Mouse (Mus musculus) megakaryocyte-erythroid progenitor cell, adult 5-6 weeks (primary cell): ENCODE measurements around the gene Mvk. TPM values are rescaled to one million over a fixed set of nuclear protein-coding genes. Genes with fewer than 3 reads are reported as not detected.

Source experiments
- ATAC-seq: replicated peaks from 2 replicates; pipeline ENCODE4 v1.8.0; 2016; ENCODE audit warnings: mild to moderate bottlenecking, inconsistent platforms; ENCODE audit not compliant: severe bottlenecking, poor library complexity, low FRiP score, low TSS enrichment
- total RNA-seq, 2 experiments: library from RNA; stranded (forward) in 1 of 2; stranded (reverse) in 1 of 2; fragments of 200-1000, 215-1000 nt in 1 of 2; fragments of >200 nt in 1 of 2; fragmentation: Nextera tagmentation in 1 of 2; gene quantifications; 2 replicates each; pipeline ENCODE4 v1.2.3; 2014 to 2017

Mvk gene
- total RNA-seq, 2 experiments from 2014 or later = 6.3 to 10.1 TPM

DNA sequence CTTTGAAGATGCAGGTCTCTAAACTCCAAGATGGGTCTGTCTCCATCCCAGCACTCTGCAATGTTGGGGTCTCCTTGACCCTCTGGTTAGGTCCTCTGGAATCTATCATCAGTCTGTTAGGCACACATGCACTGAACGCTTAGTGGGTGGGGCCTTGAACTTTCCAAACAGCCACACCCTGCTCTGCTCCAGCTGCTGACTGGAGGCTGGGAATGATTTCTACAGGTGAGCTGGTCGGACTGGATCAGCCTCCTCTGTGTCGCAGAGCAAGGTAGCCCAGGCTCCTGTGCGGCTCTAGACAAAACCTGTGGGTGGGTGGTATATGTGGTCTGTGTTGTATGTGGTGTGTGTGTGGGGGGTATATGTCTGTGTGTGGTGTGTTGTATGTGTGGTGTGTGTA lies 4.9 kb downstream of the Mvk start:
- ATAC-seq = no peak

GRCm38 (mm10) chr5:114456287-114456686 lies 12.2 kb downstream of the Mvk start:
- ATAC-seq = no peak

- no peak for ATAC-seq
Observed at GRCm38 (mm10) chr5:114456995-114457605, 13.0 kb downstream of the Mvk start.

GRCm38 (mm10) chr5:114461238-114461637 lies 17.2 kb downstream of the Mvk start:
- ATAC-seq = peak; percentile 83

GRCm38 (mm10) chr5:114462067-114463040 lies 18.3 kb downstream of the Mvk start:
- no peak for ATAC-seq

DNA sequence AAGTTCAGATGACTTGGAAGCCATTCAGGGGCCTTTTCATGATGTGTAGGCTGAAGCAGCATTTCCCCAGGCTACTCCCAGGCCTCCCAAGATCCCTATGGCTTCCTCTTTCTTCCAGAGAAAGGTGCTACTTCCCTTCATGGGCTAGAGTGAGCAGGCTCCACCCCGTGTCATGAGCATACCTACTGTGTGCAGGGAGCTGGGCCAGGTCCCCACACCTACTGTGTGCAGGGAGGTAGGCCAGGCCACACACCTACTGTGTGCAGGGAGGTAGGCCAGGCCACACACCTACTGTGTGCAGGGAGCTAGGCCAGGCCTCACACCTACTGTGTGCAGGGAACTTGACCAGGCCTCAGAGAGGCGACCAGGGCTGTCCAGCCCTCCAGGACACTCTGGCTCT lies 20.5 kb downstream of the Mvk start:
- no peak for ATAC-seq

DNA sequence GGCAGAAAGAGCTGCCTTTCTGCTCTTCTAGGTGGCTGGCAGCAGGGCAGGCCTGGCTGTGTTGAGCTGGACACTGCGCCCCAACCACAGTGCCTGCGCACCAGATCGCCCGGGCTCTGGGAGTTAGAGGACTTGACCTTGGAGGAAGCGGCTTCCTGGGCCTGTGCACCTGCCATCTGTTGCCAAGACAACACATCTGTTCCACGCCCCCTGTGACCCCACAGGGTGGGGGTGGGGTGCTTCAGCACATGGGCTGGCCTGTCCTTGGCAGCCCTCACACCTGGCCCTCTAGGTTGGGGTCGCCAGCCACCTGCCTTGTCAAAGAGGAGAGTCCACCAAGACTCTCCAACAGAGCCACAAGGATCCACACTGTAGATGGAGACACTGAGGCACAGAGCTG lies 21.6 kb downstream of the Mvk start:
- ATAC-seq = no peak

DNA sequence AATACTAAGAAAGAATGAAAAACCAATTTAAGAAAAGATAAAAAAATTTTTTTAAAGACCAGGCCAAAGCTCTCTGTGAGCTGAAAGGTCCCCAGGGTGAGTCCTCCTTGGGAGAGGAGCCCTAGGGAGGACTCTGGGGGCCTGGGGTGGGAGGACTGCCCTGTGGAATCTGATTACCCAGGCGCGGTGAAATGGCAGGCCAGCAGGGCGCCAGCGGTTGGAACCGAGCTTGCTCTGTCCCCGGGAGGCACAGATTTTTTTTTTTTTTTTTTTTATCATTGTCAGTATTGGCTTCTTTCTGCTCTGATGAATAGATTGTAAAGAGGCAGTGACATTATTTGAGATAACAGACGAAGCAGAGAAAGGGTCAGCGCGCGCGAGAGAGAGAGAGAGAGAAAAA lies 22.9 kb downstream of the Mvk start:
- no peak for ATAC-seq

DNA sequence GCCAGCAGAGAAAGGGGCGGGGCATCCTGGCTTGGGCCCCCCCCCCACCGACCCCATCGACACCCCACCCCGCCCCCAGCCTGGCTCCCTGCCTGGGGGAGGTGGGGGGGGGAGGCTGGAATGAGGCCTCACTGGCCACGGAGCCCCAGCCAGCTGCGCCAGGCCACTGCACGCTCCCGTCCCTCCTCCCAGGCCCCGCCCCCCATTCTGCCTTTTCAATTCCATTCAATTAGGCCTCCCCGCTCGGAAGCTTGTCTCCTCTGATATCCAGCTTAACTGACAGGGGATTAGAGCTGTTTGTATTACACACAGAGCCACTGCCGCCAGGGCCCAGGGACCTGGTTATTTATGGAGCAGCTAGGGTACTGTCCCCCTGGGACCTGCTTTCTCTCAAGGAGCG lies 23.4 kb downstream of the Mvk start:
- ATAC-seq = no peak

GRCm38 (mm10) chr5:114468007-114468406 lies 23.9 kb downstream of the Mvk start:
- no peak for ATAC-seq

DNA sequence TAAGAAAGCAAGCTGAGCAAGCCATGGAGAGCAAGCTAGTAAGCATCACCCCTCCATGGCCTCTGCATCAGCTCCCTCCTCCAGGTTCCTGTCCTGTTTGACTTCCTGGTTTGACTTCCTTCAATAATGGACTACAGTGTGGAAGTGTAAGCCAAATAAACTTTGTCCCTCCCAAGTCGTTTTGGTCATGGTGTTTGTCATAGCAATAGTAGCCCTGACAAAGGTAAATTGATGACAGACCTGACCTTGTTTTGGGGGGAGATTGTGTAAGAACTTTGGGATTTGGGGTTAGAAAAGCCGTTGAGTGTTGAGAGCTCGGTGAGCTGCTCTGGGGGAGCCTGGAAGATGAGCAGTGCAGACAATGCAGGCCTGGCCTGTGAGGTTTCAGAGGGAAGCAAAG lies 26.3 kb downstream of the Mvk start:
- no peak for ATAC-seq

DNA sequence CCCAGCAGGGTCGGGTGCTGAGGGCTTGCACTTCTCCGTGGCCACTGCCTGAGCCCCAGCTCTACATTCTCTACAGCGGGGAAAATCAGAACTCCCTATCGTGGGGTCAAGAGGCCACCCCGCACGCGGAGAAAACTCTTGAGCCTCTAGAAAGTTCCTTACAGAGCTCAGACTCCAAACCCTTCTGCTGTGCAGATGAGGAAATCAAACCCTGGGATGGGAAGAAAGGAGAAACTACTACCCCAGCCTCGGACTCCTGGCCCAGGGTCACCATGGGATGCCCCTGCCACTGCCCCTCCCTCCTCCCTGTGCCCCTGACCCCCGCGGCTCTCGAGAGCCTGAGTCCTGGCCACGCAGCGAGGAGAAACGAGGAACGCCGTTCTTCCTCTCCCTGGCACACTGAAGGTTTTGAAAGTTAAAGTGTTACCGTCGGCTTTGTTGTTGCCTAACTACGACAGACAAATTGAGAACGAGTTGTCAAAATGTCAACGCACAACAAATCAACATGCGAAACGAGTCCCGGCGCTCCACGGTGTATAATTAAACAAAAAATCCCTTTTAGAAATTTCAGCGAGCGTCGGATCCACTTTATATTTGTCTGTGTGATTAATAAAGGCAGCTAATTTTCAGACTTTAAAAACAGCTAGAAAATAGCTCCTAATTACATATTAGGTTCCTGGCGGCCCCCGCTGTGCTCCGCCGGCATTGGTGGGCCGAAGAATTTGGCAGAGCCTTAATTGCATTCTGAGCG lies 30.8 kb downstream of the Mvk start:
- ATAC-seq = no peak

- ATAC-seq = no peak
Observed at GRCm38 (mm10) chr5:114478267-114478666, 34.2 kb downstream of the Mvk start.

DNA sequence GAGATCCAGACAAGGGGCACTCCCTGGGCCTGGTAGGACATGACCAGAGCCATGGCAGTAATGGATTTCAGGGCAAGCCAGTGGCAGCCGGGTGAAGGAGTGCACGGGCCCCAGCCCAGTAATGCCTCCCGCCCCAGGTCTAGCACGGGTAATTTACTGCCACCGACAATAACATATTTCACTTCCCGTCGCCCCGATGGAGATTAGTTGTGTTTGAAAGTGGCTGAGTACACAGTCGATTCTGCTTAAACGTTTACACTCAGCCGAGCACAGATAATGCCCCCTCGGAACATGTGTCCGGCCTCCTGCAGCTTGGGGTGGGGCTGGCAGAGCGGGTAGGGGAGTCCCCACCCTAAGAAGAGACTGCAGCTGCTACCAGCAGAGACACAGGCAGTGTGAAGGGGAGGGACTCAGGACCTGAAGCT lies 38.5 kb downstream of the Mvk start:
- ATAC-seq = peak; percentile 65

GRCm38 (mm10) chr5:114485685-114486084 lies 41.6 kb downstream of the Mvk start:
- ATAC-seq = no peak

GRCm38 (mm10) chr5:114489570-114489969 lies 45.5 kb downstream of the Mvk start:
- no peak for ATAC-seq

DNA sequence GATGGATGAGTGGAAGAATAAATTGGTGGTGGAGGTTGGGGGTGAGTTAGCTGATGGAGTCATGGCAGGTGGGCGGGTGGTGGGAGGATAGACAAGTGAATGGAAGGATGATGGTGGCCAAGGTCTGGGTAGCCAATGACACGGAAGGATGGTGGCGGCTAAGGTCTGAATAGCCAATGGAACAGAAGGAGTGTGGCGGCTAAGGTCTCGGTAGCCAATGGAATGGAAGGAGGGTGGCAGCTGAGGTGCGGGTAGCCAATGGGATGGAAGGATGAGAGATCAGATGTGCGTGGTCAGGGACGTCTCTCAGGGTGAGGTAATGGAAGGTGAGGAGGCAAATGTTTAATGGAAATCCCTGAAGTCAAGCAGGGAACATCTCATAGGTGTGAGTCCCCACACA lies 46.2 kb downstream of the Mvk start:
- ATAC-seq = no peak

DNA sequence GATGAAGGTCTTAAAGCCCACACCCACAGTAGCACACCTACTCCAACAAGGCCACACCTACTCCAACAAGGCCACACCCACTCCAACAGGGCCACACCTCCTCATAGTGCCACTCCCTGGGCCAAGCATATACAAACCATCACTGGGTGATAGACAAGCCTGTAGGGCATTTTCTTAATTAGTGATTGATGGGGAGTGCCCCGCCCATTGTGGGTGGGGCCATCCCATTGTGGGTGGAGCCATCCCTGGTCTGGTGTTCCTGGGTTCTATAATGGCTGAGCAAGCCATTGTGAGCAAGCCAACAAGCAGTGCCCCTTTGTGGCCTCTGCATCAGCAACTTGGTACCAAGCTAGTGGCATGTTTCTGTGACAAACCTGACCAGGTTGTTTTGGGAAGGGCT lies 50.7 kb downstream of the Mvk start:
- ATAC-seq = no peak

GRCm38 (mm10) chr5:114501252-114501651 lies 57.2 kb downstream of the Mvk start:
- ATAC-seq = no peak

DNA sequence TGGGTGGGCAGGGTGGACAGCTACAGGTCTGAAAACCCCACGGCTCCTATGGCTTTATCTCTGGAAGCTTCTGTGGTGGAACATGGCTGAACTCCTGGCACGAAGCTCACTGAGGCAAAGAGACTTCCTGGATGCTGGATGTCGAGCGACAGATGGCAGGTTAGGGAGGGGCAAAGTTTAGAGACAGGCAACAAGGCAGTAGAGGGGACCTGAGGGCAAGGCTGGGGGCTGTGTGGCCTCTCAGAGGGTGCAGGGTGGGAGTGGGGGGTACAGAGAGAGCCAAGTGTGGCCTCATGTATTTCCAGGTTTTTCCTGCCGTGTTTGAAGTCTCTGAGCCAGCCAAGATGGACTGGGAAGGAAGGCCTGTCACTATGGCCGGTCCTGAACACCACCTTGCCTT lies 60.8 kb downstream of the Mvk start:
- no peak for ATAC-seq
